Mouse (Mus musculus) cerebellum, adult 11 months (tissue): ENCODE measurements around the gene Mycl.
"Not testable (repeated sequence)": the region's sequence is repeated elsewhere in the genome, so short reads cannot be mapped to it uniquely, and the experiment has no call there.

Source experiments
- DNase-seq: peaks from one replicate; pipeline ENCODE4 v3.0.0; 2022

Gene Mycl

DNA sequence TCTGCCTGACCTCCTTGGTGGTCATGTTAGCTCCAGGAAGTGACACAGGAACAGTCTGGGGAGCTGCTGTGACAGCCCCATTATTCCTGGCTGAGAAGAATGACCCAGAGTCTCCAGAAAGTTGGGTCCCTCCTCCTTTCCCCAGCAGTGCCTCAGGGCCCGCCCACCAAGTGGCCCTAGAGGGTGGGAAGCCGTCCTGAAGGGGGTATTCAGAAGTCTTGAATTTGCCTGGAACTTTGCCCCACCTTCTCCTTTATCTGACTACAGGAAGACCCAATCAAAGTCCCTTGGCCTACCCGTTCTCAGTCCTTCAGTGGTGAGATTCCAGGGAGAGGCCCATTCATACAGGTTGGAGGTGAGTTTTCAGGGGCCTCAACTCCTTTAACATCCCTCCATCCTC is 13.5 kb upstream of the Mycl start:
- DNase-seq = no peak

DNA sequence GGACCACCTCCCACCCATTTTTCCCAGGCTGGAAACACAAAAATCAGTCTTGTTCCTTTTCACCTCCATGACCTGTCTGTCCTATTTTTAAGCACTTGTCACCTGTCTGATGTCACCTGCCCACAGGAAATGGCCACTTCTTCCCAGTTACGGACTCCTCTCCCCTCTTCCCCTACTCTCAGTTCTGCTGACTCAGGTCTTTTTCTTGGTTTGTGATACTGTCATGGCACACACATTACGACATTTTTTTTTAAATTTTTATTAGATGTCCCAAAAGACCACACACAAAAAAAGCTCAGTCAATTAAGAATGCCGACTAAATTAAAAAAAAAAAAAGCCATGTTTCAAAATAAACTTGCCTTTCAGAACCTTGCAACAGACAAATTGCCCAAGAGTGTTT is 12.9 kb upstream of the Mycl start:
- DNase-seq = no peak

GRCm38 (mm10) chr4:122983486-122984261 is 11.8 kb upstream of the Mycl start:
- DNase-seq = no peak

GRCm38 (mm10) chr4:122985110-122985509 is 10.3 kb upstream of the Mycl start:
- no peak for DNase-seq

- no peak for DNase-seq
Measured at GRCm38 (mm10) chr4:122987421-122987820, 8.0 kb upstream of the Mycl start.

DNA sequence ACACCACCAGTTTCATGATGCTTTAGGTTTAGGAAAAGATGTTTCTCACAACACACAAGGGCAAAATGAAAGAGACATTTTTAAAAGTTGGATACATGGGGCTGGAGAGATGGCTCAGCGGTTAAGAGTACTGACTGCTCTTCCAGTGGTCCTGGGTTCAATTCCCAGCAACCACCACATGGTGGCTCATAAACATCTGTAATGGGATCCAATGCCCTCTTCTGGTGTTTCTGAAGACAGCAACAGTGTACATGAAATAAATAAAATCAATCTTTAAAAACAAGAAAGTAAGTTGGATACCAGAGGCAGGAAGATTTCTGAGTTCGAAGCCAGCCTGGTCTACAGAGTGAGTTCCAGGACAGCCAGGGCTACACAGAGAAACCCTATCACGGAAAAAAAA is 7.4 kb upstream of the Mycl start:
- DNase-seq = not testable (repeated sequence)

- no peak for DNase-seq
Measured at GRCm38 (mm10) chr4:122991177-122991576, 4.3 kb upstream of the Mycl start.

GRCm38 (mm10) chr4:122992276-122992675 is 3.2 kb upstream of the Mycl start:
- DNase-seq = no peak

DNA sequence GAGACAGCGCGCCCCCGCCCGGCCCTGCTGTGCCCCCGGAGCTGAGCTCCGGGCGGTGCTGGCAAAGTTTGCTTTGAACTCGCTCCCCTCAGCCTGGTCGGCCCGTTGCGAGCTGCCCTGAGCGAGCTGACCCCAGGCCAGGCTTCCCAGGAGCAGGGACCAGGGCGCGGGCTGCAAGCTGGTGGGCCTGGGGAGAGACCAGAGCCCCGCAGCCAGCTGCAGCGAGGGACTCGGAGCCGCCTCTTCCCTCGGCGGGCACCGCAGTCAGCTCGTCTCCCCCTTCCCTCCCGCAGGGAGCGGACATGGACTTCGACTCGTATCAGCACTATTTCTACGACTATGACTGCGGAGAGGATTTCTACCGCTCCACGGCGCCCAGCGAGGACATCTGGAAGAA is 767 bp downstream of the Mycl start:
- peak; percentile 28 for DNase-seq

GRCm38 (mm10) chr4:122996618-122997381 is 1.3 kb downstream of the Mycl start:
- no peak for DNase-seq

- no peak for DNase-seq
Measured at GRCm38 (mm10) chr4:122998537-122999262, 3.2 kb downstream of the Mycl start.

- DNase-seq = no peak
Measured at GRCm38 (mm10) chr4:122999263-122999691, 3.8 kb downstream of the Mycl start.

DNA sequence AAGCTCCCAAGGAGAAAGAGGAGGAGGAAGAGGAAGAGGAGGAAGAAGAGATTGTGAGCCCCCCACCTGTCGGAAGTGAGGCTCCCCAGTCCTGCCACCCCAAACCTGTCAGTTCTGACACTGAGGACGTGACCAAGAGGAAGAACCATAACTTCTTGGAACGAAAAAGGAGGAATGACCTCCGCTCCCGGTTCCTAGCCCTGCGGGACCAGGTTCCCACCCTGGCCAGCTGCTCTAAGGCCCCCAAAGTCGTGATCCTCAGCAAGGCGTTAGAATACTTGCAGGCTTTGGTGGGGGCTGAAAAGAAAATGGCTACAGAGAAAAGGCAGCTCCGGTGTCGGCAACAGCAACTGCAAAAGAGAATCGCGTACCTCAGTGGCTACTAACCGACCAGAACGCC is 4.7 kb downstream of the Mycl start:
- no peak for DNase-seq

DNA sequence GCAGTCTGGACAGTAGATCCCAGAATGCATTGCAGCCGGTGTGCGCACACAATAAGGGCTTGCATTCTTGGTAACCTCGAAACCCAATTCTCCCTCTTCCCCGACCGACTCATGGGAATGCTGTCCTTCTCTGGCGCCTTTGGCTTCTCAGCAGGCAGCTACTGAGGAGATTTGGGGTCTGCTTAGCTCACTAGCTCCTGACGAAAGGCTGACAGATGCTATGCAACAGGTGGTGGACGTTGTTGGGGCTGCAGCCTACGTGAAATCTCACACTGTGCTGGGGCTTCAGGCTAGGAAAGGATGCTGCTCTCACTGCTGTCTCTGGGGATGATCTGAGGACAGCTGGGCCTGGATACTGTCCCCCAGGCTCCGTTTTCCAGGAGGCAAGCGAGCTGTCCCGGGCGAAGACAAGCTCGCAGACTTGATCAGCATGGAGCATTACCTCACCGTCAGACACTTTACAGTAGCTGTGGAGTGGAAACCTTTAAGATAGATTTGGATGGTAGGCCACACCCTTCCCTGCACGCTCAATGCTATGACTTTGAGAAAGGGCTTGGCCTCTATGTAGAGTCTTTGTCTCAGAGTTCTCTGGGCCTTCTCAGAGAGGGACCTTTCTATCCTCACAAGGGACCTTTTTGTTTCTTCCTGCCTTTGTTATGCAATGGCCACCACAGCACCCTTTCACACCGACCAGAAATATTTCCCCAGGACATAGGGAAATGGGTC is 5.3 kb downstream of the Mycl start:
- DNase-seq = no peak

DNA sequence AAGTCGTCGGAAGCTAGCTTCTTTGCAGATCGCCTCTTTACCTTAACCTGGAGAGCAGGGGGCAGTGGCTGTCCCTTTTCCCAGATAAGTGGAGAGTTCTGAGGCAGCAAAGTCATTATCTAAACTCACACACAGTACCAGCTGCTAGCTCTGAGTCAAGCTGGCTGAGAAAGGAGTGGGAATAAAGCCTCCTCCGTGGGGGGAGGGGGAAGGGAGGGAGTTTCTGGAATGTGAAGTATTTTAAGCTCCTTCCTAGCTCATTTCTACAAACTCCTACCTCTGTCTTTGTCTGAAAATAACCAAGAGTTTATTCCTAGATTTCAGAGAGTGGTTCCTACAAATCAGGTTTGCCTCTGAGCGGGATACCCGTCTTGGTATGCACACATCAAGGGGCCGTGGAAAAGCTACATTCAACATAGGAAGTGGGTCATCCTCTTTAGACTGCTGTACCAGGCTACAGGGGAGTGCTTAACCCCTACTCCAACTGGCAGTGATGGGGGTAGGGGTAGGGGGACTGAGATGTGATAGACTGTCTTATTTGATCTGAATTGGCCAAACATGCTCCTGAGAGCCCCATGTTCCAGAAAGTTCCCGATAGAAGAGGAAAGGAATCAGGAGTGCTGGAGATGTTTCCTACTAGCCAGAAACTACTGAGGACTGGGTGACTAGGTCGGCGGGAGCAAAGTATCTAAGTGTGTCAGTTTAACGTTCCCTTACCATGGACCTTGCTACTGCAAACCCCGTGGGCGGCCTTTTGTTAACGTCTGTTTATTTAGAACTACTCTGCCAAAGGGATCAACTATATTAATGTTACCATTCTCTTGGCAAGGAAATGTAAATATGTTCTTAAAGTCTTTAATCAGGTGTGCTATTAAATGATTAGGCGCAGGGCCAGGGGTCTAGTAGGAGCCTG is 9.9 kb downstream of the Mycl start:
- no peak for DNase-seq

- not testable (repeated sequence) for DNase-seq
Measured at GRCm38 (mm10) chr4:123012501-123012900, 17.0 kb downstream of the Mycl start.

DNA sequence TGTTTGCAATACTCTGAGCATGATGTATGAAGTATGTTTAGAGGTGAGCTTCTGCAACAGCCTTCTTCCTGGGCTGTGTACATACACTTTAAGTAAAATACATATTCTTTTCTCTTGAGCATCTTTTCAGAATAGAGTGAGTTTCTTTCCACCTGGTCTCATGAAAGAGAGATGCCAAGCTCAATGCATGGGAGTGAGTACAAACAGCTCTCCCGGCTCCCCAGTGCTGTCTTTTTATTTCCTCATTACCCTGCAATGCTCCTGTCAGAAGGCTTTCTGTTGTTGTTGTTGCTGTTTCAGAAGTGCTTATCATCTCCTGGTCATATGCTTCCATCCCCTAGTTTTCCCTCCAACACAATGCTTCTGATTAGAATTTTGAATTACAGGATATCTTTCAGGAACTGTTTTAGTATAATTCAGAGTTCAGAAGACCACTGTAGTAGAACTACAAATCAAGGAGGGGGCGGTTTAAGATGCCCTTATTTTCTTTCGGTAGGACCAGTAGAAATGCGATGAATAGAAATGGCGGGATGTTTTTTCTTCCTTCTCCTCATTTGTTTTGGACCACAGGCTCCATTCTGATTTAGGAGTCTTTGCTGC is 18.0 kb downstream of the Mycl start:
- DNase-seq = no peak

- DNase-seq = no peak
Measured at GRCm38 (mm10) chr4:123013949-123014406, 18.5 kb downstream of the Mycl start.

GRCm38 (mm10) chr4:123014501-123015282 is 19.2 kb downstream of the Mycl start:
- DNase-seq = peak; percentile 16

DNA sequence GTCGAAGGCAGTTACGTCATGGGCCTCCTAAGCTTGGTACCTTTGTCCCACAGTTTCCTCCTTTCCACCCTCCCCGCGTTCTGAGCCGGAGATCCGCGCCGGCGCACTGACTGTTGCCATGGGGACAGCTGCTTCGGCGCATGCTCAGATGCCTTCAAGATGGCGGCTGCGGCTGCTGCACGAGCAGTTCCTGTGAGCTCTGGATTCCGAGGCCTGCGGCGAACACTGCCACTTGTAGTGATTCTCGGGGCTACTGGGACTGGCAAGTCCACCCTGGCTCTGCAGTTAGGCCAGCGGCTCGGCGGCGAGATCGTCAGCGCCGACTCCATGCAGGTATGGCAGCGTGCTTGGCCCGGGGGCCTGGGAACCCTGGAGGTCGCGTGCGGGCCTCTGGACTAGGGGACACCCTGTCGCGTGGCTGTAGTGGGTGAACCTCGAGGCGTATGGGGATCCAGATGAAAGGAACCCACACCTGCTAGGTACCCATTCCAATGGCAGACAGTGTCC is 21.1 kb downstream of the Mycl start, which contains the start of gene Trit1:
Gene Trit1, plus strand, starts transcription at position 147 of the 507 bp plus-strand sequence.
- peak; percentile 91 for DNase-seq
